Mouse (Mus musculus) retina, postnatal 7 days (tissue): ENCODE data around the gene Olfr1489.
"Not testable (repeated sequence)": the region's sequence is repeated elsewhere in the genome, so short reads cannot be mapped to it uniquely, and the experiment has no call there.

Source experiments
- DNase-seq: peaks from one replicate; pipeline ENCODE4 v3.0.0-alpha.2; 2012; ENCODE audit warnings: low read depth, low spot score

Olfr1489 gene

DNA sequence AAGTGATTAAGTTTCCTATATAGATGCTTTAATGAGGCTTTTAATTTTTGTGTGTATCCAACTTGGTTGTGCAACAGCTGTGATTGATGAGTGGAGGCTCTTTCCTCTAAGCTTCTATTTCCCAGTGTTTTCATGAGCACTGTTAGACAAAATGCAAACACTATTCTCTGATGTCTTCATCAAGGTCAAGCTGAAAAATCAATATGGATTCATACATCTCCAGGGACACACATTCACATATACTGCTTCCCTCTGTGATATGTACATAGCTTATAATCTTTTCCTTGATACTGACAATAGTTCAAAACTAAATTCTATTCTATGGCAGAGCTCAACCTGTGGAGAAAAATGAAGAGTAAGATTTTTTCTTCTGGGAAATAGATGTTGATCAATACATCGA, at the start of gene Olfr1489:
Gene Olfr1489 (plus strand): TSS at position 301 of the 400 bp plus-strand sequence.
- DNase-seq, result no peak

DNA sequence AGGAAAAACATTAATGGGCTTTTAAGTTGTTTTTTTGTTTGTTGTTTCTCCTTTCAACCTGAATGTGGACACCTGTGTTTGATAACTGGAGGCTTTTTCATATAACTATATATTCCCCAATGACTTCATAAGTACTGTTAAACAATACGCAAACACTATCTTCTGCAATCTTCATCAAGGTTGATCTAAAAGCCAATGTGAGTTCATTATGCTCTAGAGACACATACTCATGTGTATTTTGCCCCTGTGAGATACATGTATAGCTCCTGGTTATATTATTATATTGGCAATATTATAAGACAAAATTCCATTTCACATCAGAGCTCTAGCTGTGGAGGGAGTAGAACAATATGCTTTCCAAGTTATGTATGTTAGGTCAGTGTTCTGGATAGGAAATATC, 48.2 kb upstream of the Olfr1489 start, which contains the start of gene Olfr1484:
Gene Olfr1484 (plus strand): TSS at position 301 of the 400 bp plus-strand sequence.
- DNase-seq, result no peak

DNA sequence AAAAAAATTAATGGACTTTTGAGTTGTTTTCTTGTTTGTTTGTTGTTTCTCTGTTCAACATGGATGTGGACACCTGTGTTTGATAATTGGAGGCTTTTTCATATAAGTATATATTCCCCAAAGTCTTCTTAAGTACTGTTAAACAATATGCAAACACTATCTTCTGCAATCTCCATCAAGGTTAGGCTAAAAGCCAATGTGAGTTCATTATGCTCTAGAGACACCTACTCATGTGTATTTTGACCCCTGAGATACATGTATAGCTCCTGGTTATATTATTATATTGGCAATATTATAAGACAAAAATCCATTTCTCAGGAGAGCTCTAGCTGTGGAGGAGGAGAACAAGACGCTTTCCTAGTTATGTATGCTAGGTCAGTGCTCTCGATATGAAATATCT, 14.3 kb upstream of the Olfr1489 start, which contains the start of gene Olfr1487:
Gene Olfr1487 (plus strand): TSS at position 301 of the 400 bp plus-strand sequence.
- DNase-seq, result not testable (repeated sequence)

GRCm38 (mm10) chr19:13650791-13651190, 19.4 kb downstream of the Olfr1489 start, which contains the start of gene Olfr1490:
Gene Olfr1490 (plus strand): TSS chr19:13651091.
- no peak for DNase-seq
